Mouse (Mus musculus): ENCODE measurements around the gene Stk40.

GRCm38 (mm10) chr4:126150949-126151320 is 47.2 kb downstream of the Stk40 start:
- no peak for TF ChIP-seq POLR2A (IDR thresholded peaks at IDR 0.05; ENCODE audit: extremely low read depth, insufficient read depth, low read length)
- TF ChIP-seq CTCF (IDR thresholded peaks at IDR 0.05; ENCODE audit: low read depth, low read length) = no peak

Measured in liver, adult 2 months (tissue).